Mouse (Mus musculus): Measurements from ENCODE around the gene Utrn. TPM values are rescaled to one million over a fixed set of nuclear protein-coding genes. Genes with fewer than 3 reads are reported as not detected.

Gene Utrn
- total and polyA plus RNA-seq, 2 experiments from 2014 or later: 48.4 to 61.6 TPM

DNA sequence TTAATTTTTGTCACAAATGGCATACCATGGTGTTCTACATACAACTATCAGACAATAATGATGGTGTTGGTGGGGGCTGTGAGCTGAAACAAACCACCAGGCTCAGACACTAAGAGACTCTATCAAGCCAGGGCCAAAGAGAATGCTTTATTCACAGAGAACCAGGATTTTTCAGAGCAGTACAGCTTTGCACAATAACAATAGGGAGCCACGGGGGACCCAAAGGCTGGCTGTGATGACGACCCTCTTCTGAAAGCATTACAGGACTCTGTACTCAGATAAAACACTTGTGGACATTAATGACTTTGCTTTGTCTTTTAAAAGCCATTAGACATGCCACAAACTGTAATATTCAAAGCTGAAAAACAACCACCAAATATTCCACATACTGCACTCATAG is 273.8 kb downstream of the Utrn start:
- ATAC-seq (ENCODE audit: insufficient read depth, low read depth) (no peak), DNase-seq (ENCODE audit: low spot score) (no peak)
- Histone ChIP-seq H3K9ac (replicated peaks; ENCODE audit: low read depth, low read length) (no peak overlapping the region), H3K4me2 (ENCODE audit: low read depth, low read length) (no peak overlapping the region), H3K9me3 (replicated peaks; ENCODE audit: control insufficient read depth, low read length) (no peaks in the 10 kb centered on the region), H3K36me3 (replicated peaks; ENCODE audit: control insufficient read depth, insufficient read depth, low read length) (no peaks in the 10 kb centered on the region), H3K27ac (ENCODE audit: low read depth) (no peak overlapping the region), H3K4me1 (ENCODE audit: control insufficient read depth, insufficient read depth) (no peaks in the 10 kb centered on the region), H3K4me3 (ENCODE audit: low read depth, low read length) (no peak overlapping the region), H3K27me3 (ENCODE audit: control insufficient read depth, insufficient read depth, low read length) (no peaks in the 10 kb centered on the region)
- no peak for TF ChIP-seq EP300 (IDR thresholded peaks at IDR 0.05; ENCODE audit: low read depth)
- TF ChIP-seq CTCF (IDR thresholded peaks at IDR 0.05; ENCODE audit: low read depth): no peak
- WGBS: 27% methylated on average over 2 of the region's 2 CpGs

DNA sequence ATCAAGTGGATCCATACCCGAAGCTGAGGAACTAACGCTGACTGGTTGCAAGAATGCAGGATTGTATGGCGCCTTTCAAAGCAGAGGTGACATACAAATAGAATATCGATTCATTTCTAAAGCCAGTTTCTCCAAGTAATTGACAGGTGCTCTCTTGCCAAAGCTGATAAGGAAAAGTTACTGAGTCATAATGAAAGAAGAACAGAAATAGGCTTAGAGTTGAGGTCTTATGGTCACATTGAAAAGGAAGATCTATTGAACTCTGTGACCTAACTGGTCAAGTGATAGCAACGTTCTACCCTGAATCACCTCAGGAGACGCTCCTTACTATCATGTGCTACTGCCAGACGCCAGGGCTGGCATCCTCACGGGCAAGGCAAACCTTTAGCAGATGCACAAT is 274.2 kb downstream of the Utrn start:
- Histone ChIP-seq H3K27me3 (ENCODE audit: control insufficient read depth, insufficient read depth, low read length) (no peaks in the 10 kb centered on the region), H3K9me3 (replicated peaks; ENCODE audit: control insufficient read depth, low read length) (no peaks in the 10 kb centered on the region), H3K36me3 (replicated peaks; ENCODE audit: control insufficient read depth, insufficient read depth, low read length) (no peaks in the 10 kb centered on the region), H3K4me2 (ENCODE audit: low read depth, low read length) (no peak overlapping the region), H3K4me3 (ENCODE audit: low read depth, low read length) (no peak overlapping the region), H3K27ac (ENCODE audit: low read depth) (no peak overlapping the region), H3K4me1 (ENCODE audit: control insufficient read depth, insufficient read depth) (no peaks in the 10 kb centered on the region), H3K9ac (replicated peaks; ENCODE audit: low read depth, low read length) (no peak overlapping the region)
- no peak for DNase-seq (ENCODE audit: low spot score)
- no peak for ATAC-seq (ENCODE audit: insufficient read depth, low read depth)
- WGBS: 85% methylated on average over 8 of the region's 8 CpGs
- no peak for TF ChIP-seq EP300 (IDR thresholded peaks at IDR 0.05; ENCODE audit: low read depth)
- no peak for TF ChIP-seq CTCF (IDR thresholded peaks at IDR 0.05; ENCODE audit: low read depth)

DNA sequence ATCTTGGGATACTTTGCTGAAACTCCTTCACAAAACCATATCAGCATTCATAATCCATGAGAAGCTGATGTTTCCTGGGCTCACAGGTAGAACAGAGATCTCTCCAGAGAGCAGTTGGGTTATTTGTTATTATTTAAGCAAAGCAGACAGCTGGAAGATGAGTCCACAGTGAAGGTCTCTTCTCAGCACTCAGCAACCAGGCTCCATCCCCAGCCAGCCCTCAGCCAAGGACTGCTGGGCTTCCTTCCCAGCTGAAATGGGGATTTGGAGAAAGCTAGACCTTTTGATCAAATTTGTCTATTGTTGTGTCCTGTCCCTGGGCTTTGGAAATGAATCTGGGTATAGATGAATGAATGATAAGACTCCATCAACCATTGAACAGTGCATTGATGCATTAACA is 276.1 kb downstream of the Utrn start:
- ATAC-seq (ENCODE audit: insufficient read depth, low read depth): no peak
- H3K4me1 ChIP-seq (ENCODE audit: control insufficient read depth, insufficient read depth): no peaks in the 10 kb centered on the region
- no peak overlapping the region for H3K27ac ChIP-seq (ENCODE audit: low read depth)
- no peak for TF ChIP-seq CTCF (IDR thresholded peaks at IDR 0.05; ENCODE audit: low read depth)
- TF ChIP-seq EP300 (IDR thresholded peaks at IDR 0.05; ENCODE audit: low read depth): no peak
- no peaks in the 10 kb centered on the region for H3K27me3 ChIP-seq (ENCODE audit: control insufficient read depth, insufficient read depth, low read length)
- H3K9me3 ChIP-seq (replicated peaks; ENCODE audit: control insufficient read depth, low read length): no peaks in the 10 kb centered on the region
- H3K9ac ChIP-seq (replicated peaks; ENCODE audit: low read depth, low read length): no peak overlapping the region
- H3K4me3 ChIP-seq (ENCODE audit: low read depth, low read length): no peak overlapping the region
- H3K4me2 ChIP-seq (ENCODE audit: low read depth, low read length): no peak overlapping the region
- H3K36me3 ChIP-seq (replicated peaks; ENCODE audit: control insufficient read depth, insufficient read depth, low read length): no peaks in the 10 kb centered on the region
- DNase-seq (ENCODE audit: low spot score): no peak

DNA sequence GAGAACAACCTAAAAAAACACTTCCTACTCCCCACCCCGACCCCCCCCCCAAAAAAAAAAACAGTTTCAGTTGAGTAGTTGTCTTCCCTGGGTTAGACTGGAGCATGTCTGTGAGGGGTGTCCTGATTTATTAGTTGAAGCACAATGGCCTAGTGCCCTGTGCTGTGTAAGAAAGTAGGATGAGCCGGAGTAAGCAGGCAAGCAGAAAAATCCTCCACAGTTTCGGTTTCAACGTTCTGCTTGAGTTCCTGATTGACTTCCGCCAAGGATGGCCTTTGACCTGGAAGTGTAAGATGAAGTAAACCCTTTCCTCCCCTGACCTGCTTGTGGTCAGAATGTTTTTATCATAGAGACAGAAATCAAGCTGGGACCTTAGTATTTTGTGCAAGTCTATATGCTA is 277.2 kb downstream of the Utrn start:
- H3K9me3 ChIP-seq (replicated peaks; ENCODE audit: control insufficient read depth, low read length): no peaks in the 10 kb centered on the region
- no peaks in the 10 kb centered on the region for H3K36me3 ChIP-seq (replicated peaks; ENCODE audit: control insufficient read depth, insufficient read depth, low read length)
- H3K4me1 ChIP-seq (ENCODE audit: control insufficient read depth, insufficient read depth): no peaks in the 10 kb centered on the region
- H3K9ac ChIP-seq (replicated peaks; ENCODE audit: low read depth, low read length): no peak overlapping the region
- TF ChIP-seq EP300 (IDR thresholded peaks at IDR 0.05; ENCODE audit: low read depth) (no peak), CTCF (IDR thresholded peaks at IDR 0.05; ENCODE audit: low read depth) (no peak)
- H3K27ac ChIP-seq (ENCODE audit: low read depth): no peak overlapping the region
- DNase-seq (ENCODE audit: low spot score) (no peak), ATAC-seq (ENCODE audit: insufficient read depth, low read depth) (no peak)
- no peak overlapping the region for H3K4me3 ChIP-seq (ENCODE audit: low read depth, low read length)
- 66% methylated on average over 5 of the region's 5 CpGs for WGBS
- no peak overlapping the region for H3K4me2 ChIP-seq (ENCODE audit: low read depth, low read length)
- no peaks in the 10 kb centered on the region for H3K27me3 ChIP-seq (ENCODE audit: control insufficient read depth, insufficient read depth, low read length)

DNA sequence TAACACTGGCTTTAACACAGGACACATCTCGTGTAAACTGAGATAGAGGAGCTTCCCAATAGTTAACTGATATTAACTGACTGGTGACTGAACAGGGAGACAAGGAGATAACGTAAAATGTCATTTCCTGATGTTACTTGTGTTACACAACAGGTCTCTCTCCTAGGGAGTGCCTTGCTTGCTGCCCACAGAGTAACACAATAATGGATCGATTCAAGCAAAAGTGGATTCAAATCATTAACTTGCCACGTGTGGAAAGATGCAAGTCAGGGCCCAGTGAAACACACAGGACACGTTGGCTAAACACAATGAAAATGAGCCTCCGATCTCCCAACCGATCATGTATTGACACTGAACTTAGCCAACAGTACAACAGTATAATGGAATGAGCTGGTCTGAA is 281.1 kb downstream of the Utrn start:
- Histone ChIP-seq H3K27ac (ENCODE audit: low read depth) (no peak overlapping the region), H3K4me1 (ENCODE audit: control insufficient read depth, insufficient read depth) (no peaks in the 10 kb centered on the region), H3K9me3 (replicated peaks; ENCODE audit: control insufficient read depth, low read length) (0 out of 2 replicates have a peak, but pooled peaks cover 6% of the 10 kb centered on the region), H3K9ac (replicated peaks; ENCODE audit: low read depth, low read length) (no peak overlapping the region), H3K36me3 (replicated peaks; ENCODE audit: control insufficient read depth, insufficient read depth, low read length) (no peaks in the 10 kb centered on the region), H3K27me3 (ENCODE audit: control insufficient read depth, insufficient read depth, low read length) (no peaks in the 10 kb centered on the region), H3K4me2 (ENCODE audit: low read depth, low read length) (no peak overlapping the region), H3K4me3 (ENCODE audit: low read depth, low read length) (no peak overlapping the region)
- ATAC-seq (ENCODE audit: insufficient read depth, low read depth) (no peak), DNase-seq (ENCODE audit: low spot score) (no peak)
- 85% methylated on average over 7 of the region's 7 CpGs for WGBS
- TF ChIP-seq CTCF (IDR thresholded peaks at IDR 0.05; ENCODE audit: low read depth) (no peak), EP300 (IDR thresholded peaks at IDR 0.05; ENCODE audit: low read depth) (no peak)

DNA sequence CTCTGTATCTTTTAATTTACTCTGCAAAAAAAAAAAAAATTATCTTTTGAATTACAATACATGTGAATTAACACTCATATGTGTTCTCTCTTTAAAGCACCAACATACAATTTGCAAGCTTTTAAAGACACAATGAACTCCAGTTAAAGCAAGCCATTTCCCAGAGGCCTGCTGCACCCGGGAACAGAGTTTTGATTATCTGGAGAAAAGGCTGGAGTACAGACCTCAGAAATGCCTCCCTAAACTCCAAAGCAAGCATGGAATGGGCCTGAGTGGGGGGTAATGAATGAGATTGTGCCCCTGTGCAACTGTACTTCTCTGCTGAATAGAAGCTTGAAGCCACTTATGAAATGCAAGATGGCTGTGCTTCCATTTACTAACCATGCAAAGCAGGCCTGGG is 281.8 kb downstream of the Utrn start:
- Histone ChIP-seq H3K27ac (ENCODE audit: low read depth) (no peak overlapping the region), H3K9ac (replicated peaks; ENCODE audit: low read depth, low read length) (no peak overlapping the region), H3K4me2 (ENCODE audit: low read depth, low read length) (no peak overlapping the region), H3K4me3 (ENCODE audit: low read depth, low read length) (no peak overlapping the region), H3K4me1 (ENCODE audit: control insufficient read depth, insufficient read depth) (no peaks in the 10 kb centered on the region), H3K36me3 (replicated peaks; ENCODE audit: control insufficient read depth, insufficient read depth, low read length) (no peaks in the 10 kb centered on the region), H3K9me3 (replicated peaks; ENCODE audit: control insufficient read depth, low read length) (0 out of 2 replicates have a peak, but pooled peaks cover 6% of the 10 kb centered on the region), H3K27me3 (ENCODE audit: control insufficient read depth, insufficient read depth, low read length) (no peaks in the 10 kb centered on the region)
- no peak for DNase-seq (ENCODE audit: low spot score)
- ATAC-seq (ENCODE audit: insufficient read depth, low read depth): no peak
- no peak for TF ChIP-seq CTCF (IDR thresholded peaks at IDR 0.05; ENCODE audit: low read depth)
- TF ChIP-seq EP300 (IDR thresholded peaks at IDR 0.05; ENCODE audit: low read depth): no peak
- 77% methylated on average over 1 of the region's 1 CpGs for WGBS
